Mouse (Mus musculus) lung, postnatal 0 days (tissue): ENCODE data around the gene Lrrc74a.

Source experiments
- CTCF ChIP-seq: IDR thresholded peaks from 2 replicates; pipeline ENCODE4 v1.5.1; 2016; ENCODE audit warnings: antibody characterized with exemption, mild to moderate bottlenecking
- EP300 ChIP-seq: IDR thresholded peaks from 2 replicates; pipeline ENCODE4 v1.6.1; 2016; ENCODE audit warnings: antibody characterized with exemption, mild to moderate bottlenecking, control low read depth

- TF ChIP-seq CTCF (no peak), EP300 (no peak)
These were observed 63.6 kb downstream of the Lrrc74a start for GRCm38 (mm10) chr12:86797771-86798170.
